Mouse (Mus musculus) kidney, adult 2 months (tissue): ENCODE data around the gene Hmgn2. TPM values are rescaled to one million over a fixed set of nuclear protein-coding genes. Genes with fewer than 3 reads are reported as not detected.
"Not testable (repeated sequence)": the region's sequence is repeated elsewhere in the genome, so short reads cannot be mapped to it uniquely, and the experiment has no call there.

Experiments
- DNase-seq: peaks from one replicate; pipeline ENCODE4 v3.0.0; 2021
- H3K27ac ChIP-seq: fragments of 200-500 bp; 2 replicates; pipeline ENCODE4 v1.5.1; 2012; ENCODE audit warnings: low read depth, low read length, control low read depth, inconsistent platforms; ENCODE audit not compliant: insufficient read depth
- H3K27me3 ChIP-seq: fragments of 200-500 bp; replicated peaks from 2 replicates; pipeline ENCODE4 v1.6.1; 2012; ENCODE audit warnings: mild to moderate bottlenecking, moderate library complexity, low read length, inconsistent platforms; ENCODE audit not compliant: control insufficient read depth, insufficient read depth
- H3K36me3 ChIP-seq: fragments of 200-500 bp; 2 replicates; pipeline ENCODE4 v1.6.1; 2012; ENCODE audit warnings: mild to moderate bottlenecking, moderate library complexity, low read length, inconsistent platforms; ENCODE audit not compliant: control insufficient read depth, insufficient read depth
- H3K4me1 ChIP-seq: fragments of 200-500 bp; 2 replicates; pipeline ENCODE4 v1.6.1; 2011; ENCODE audit warnings: low read length; ENCODE audit not compliant: control insufficient read depth, insufficient read depth
- H3K4me3 ChIP-seq: fragments of 200-500 bp; 2 replicates; pipeline ENCODE4 v1.5.1; 2011; ENCODE audit warnings: mild to moderate bottlenecking, low read depth, low read length, control low read depth; ENCODE audit not compliant: insufficient read depth
- CTCF ChIP-seq: fragments of 200-500 bp; conservative IDR thresholded peaks from 2 replicates; pipeline ENCODE4 v1.5.1; 2011; ENCODE audit warnings: low read depth, mild to moderate bottlenecking, control low read depth, low read length, moderate library complexity, mixed read lengths; ENCODE audit not compliant: insufficient read depth, insufficient read length
- POLR2A ChIP-seq: fragments of 200-500 bp; IDR thresholded peaks from one replicate; pipeline ENCODE4 v1.6.1; 2011; ENCODE audit warnings: low read depth, low read length, control low read depth
- WGBS: fragments of 180-500 bp; shearing (Covaris S2); methylation state at CpG from one replicate; pipeline ENCODE4 v1.1.7; 2018; 5-methylcytosine and 5-hydroxymethylcytosine counted together
- polyA plus RNA-seq: library from polyadenylated mRNA; depleted of rRNA; stranded (reverse); fragments of >200 nt; gene quantifications from 2 replicates; pipeline ENCODE4 v1.2.3, GENCODE M21; 2012

The Hmgn2 gene
- polyA plus RNA-seq, 1 experiment, result 21.9 TPM

- peak; percentile 97 for DNase-seq
- Histone ChIP-seq H3K27me3 (no peaks in the 10 kb centered on the region), H3K4me1 (no peaks in the 10 kb centered on the region; the same call in 1 of the 2 replicates), H3K36me3 (no peaks in the 10 kb centered on the region), H3K4me3 (peak within 1 kb of the TSS; percentile 77), H3K27ac (peak within 1 kb of the TSS; percentile 30; the same call in 1 of the 2 replicates)
- TF ChIP-seq CTCF (no peak), POLR2A (no peak)
- WGBS, result under 1% methylated on average over 49 of the region's 49 CpGs
These were observed 32.3 kb upstream of the Hmgn2 start, which contains the start of gene Dhdds for GRCm38 (mm10) chr4:134000466-134001438. Gene Dhdds (minus strand): TSS chr4:134000918.

- no peak for TF ChIP-seq POLR2A
- no peak for TF ChIP-seq CTCF
- H3K27me3 ChIP-seq, result no peaks in the 10 kb centered on the region
- H3K36me3 ChIP-seq, result 0 out of 2 replicates have a peak, but pooled peaks cover 2% of the 10 kb centered on the region
- H3K4me3 ChIP-seq, result no peak overlapping the region
- 53% methylated on average over 8 of the region's 8 CpGs for WGBS
- no peak overlapping the region for H3K27ac ChIP-seq
- peak; percentile 55 for DNase-seq
- peaks cover 19% of the 10 kb centered on the region; the same call in 1 of the 2 replicates for H3K4me1 ChIP-seq
These were observed 26.2 kb upstream of the Hmgn2 start for GRCm38 (mm10) chr4:133994697-133995096.

- peaks cover 19% of the 10 kb centered on the region; the same call in 1 of the 2 replicates for H3K4me1 ChIP-seq
- H3K4me3 ChIP-seq, result no peak overlapping the region
- H3K27ac ChIP-seq, result 0 out of 2 replicates have a peak overlapping the region, but pooled peaks have one; percentile 70
- 64% methylated on average over 13 of the region's 13 CpGs for WGBS
- H3K27me3 ChIP-seq, result no peaks in the 10 kb centered on the region
- DNase-seq, result peak; percentile 84
- TF ChIP-seq POLR2A (no peak), CTCF (no peak)
- 0 out of 2 replicates have a peak, but pooled peaks cover 2% of the 10 kb centered on the region for H3K36me3 ChIP-seq
These were observed 22.7 kb upstream of the Hmgn2 start for GRCm38 (mm10) chr4:133991087-133991660.

GRCm38 (mm10) chr4:133990035-133990434 lies 21.6 kb upstream of the Hmgn2 start:
- H3K4me1 ChIP-seq, result peaks cover 16% of the 10 kb centered on the region; the same call in 1 of the 2 replicates
- 52% methylated on average over 4 of the region's 4 CpGs for WGBS
- H3K27me3 ChIP-seq, result no peaks in the 10 kb centered on the region
- no peak overlapping the region for H3K27ac ChIP-seq
- 0 out of 2 replicates have a peak, but pooled peaks cover 2% of the 10 kb centered on the region for H3K36me3 ChIP-seq
- H3K4me3 ChIP-seq, result no peak overlapping the region
- DNase-seq, result no peak
- TF ChIP-seq POLR2A (no peak), CTCF (peak; percentile 41; the same call in 1 of the 2 replicates)

- H3K27me3 ChIP-seq, H3K27ac ChIP-seq, H3K36me3 ChIP-seq, H3K4me1 ChIP-seq, DNase-seq, H3K4me3 ChIP-seq: not testable (repeated sequence)
- WGBS, result 91% methylated on average over 8 of the region's 8 CpGs
These were observed 19.8 kb upstream of the Hmgn2 start for GRCm38 (mm10) chr4:133988289-133988688.

GRCm38 (mm10) chr4:133982936-133983335 lies 14.5 kb upstream of the Hmgn2 start:
- no peaks in the 10 kb centered on the region for H3K4me1 ChIP-seq
- no peak overlapping the region for H3K4me3 ChIP-seq
- no peaks in the 10 kb centered on the region; the same call in 1 of the 2 replicates for H3K36me3 ChIP-seq
- H3K27me3 ChIP-seq, result no peaks in the 10 kb centered on the region
- no peak for DNase-seq
- WGBS, result 92% methylated on average over 13 of the region's 13 CpGs
- H3K27ac ChIP-seq, result no peak overlapping the region
- no peak for TF ChIP-seq POLR2A
- TF ChIP-seq CTCF, result no peak

GRCm38 (mm10) chr4:133980496-133980895 lies 12.0 kb upstream of the Hmgn2 start:
- Histone ChIP-seq H3K27me3 (no peaks in the 10 kb centered on the region), H3K36me3 (no peaks in the 10 kb centered on the region; the same call in 1 of the 2 replicates), H3K4me1 (no peaks in the 10 kb centered on the region), H3K27ac (no peak overlapping the region), H3K4me3 (no peak overlapping the region)
- 85% methylated on average over 5 of the region's 5 CpGs for WGBS
- no peak for DNase-seq
- no peak for TF ChIP-seq POLR2A
- TF ChIP-seq CTCF, result no peak
